Mouse (Mus musculus): ENCODE measurements around the gene Ifnar1. TPM values are rescaled to one million over a fixed set of nuclear protein-coding genes. Genes with fewer than 3 reads are reported as not detected.
"Not testable (repeated sequence)": the region's sequence is repeated elsewhere in the genome, so short reads cannot be mapped to it uniquely, and the experiment has no call there.

The Ifnar1 gene
- polyA plus RNA-seq, 1 experiment from 2014 or later, result 37.1 TPM

DNA sequence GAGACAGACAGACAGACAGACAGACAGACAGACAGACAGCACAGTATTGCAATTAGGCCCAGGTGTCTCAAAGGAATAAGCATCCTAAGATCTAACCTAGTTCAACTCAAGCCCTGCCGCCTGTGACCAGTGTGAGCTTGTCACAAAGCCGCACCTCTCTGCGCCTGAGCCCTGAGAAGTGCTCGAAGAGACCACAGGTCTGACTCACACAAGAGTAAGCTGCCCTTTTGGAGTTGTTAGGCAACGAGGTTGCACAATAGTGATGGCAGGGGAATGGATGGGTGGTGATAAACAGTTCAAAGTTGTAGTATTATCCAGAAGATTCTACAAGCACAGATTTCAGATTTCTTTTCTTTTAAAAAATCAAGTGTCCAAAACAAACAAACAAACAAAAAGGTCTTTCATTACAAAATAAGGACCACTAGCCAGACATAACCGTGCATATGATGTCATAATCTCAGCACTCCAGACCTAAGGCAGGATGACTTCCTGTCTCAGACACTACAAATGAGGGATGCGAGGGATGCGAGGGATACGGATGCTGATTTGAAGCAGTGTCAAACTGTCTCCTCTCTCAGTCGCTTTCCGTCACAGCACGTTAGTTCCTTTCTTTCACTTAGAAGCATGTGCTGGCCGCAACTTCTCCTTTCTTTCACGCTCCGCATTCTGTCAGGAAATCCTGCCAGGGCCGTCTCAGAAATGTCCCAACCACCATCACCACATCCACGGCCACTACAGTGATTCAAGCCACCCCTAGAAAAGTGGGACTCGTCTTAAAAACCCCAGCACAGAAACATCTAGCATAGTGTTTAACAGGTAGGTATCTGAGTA is 37.7 kb downstream of the Ifnar1 start:
- Histone ChIP-seq H3K27ac (ENCODE audit: low read depth, low read length) (no peak overlapping the region), H3K27me3 (ENCODE audit: control insufficient read depth, insufficient read depth, low read length) (no peaks in the 10 kb centered on the region), H3K4me1 (ENCODE audit: control insufficient read depth, insufficient read depth, low read length) (0 out of 2 replicates have a peak, but pooled peaks cover 2% of the 10 kb centered on the region), H3K36me3 (ENCODE audit: control insufficient read depth, insufficient read depth, low read length) (no peaks in the 10 kb centered on the region), H3K9me3 (replicated peaks; ENCODE audit: control insufficient read depth, low read length) (no peaks in the 10 kb centered on the region), H3K4me3 (ENCODE audit: low read depth, low read length) (no peak overlapping the region), H3K4me2 (no peak overlapping the region), H3K9ac (ENCODE audit: low read depth, low read length) (no peak overlapping the region)
- ATAC-seq (replicated peaks; ENCODE audit: insufficient number of reproducible peaks, low FRiP score, low TSS enrichment), result no peak
- 74% methylated on average over 18 of the region's 18 CpGs for WGBS (ENCODE audit: insufficient replicate concordance)

DNA sequence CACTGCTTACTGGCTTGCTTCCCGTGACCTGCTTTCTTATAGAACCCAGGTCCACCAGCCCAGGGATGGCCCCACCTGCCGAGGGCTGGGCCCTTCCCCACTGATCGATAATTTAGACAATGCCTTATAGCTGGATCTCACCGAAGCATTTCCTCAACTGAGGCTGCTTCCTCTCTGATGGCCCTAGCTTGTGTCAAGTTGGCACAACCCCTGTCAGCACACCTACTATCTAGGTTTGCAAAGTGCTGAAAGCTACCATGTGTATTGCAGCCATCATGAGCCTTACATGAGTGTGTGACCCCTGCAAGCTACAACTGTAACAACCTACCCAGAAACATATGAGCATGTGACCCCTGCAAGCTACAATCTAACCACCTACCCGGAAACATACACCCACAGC is 39.2 kb downstream of the Ifnar1 start:
- no peaks in the 10 kb centered on the region for H3K27me3 ChIP-seq (ENCODE audit: control insufficient read depth, insufficient read depth, low read length)
- H3K9me3 ChIP-seq (replicated peaks; ENCODE audit: control insufficient read depth, low read length), result no peaks in the 10 kb centered on the region
- WGBS (ENCODE audit: insufficient replicate concordance), result 83% methylated on average over 5 of the region's 5 CpGs
- no peak overlapping the region for H3K4me3 ChIP-seq (ENCODE audit: low read depth, low read length)
- H3K9ac ChIP-seq (ENCODE audit: low read depth, low read length), result no peak overlapping the region
- no peak overlapping the region for H3K27ac ChIP-seq (ENCODE audit: low read depth, low read length)
- 0 out of 2 replicates have a peak, but pooled peaks cover 2% of the 10 kb centered on the region for H3K4me1 ChIP-seq (ENCODE audit: control insufficient read depth, insufficient read depth, low read length)
- no peak overlapping the region for H3K4me2 ChIP-seq
- no peak for ATAC-seq (replicated peaks; ENCODE audit: insufficient number of reproducible peaks, low FRiP score, low TSS enrichment)
- no peaks in the 10 kb centered on the region for H3K36me3 ChIP-seq (ENCODE audit: control insufficient read depth, insufficient read depth, low read length)

DNA sequence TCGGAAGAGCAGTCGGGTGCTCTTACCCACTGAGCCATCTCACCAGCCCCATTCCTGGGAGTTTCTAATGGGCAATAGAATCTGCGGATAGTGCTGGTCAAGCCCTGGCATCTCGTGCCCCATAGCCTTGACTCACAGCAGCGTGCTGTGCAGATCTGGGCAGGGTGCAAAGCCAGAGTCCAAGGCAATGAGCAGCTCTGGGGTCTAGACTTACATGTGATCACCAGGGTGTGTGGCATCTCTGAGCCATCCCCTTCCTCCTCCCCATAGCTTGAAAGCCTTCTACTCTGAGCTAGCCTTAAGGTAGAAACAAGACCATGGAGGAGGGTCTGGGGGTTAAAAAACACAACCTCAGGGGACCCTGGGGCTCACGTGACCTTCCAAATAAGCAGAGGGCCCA is 41.2 kb downstream of the Ifnar1 start:
- no peak for ATAC-seq (replicated peaks; ENCODE audit: insufficient number of reproducible peaks, low FRiP score, low TSS enrichment)
- no peak overlapping the region for H3K9ac ChIP-seq (ENCODE audit: low read depth, low read length)
- WGBS (ENCODE audit: insufficient replicate concordance), result 88% methylated on average over 6 of the region's 6 CpGs

DNA sequence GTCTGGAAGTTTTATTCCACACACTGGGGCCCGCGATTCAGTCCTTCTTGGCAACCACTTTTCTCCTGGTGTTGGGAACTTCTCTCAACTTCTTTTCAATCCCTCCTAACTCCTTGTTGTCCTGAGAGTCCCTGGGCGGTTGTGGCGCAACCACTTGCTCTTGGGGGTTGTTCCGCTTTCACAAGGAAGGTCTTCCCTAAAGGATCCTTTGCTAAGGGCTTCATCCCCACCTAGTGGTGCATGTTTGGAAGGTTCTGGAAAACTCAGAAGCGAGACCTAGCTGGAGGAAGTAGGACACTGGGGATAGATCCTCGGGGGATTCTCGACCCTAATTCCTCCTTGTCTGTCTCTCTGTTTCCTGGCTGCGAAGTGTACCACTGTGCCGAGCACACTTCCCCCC is 42.0 kb downstream of the Ifnar1 start:
- no peaks in the 10 kb centered on the region for H3K36me3 ChIP-seq (ENCODE audit: control insufficient read depth, insufficient read depth, low read length)
- 62% methylated on average over 10 of the region's 10 CpGs for WGBS (ENCODE audit: insufficient replicate concordance)
- H3K4me2 ChIP-seq, result no peak overlapping the region
- H3K9me3 ChIP-seq (replicated peaks; ENCODE audit: control insufficient read depth, low read length), result no peaks in the 10 kb centered on the region
- no peak overlapping the region for H3K4me3 ChIP-seq (ENCODE audit: low read depth, low read length)
- H3K27me3 ChIP-seq (ENCODE audit: control insufficient read depth, insufficient read depth, low read length), result no peaks in the 10 kb centered on the region
- ATAC-seq (replicated peaks; ENCODE audit: insufficient number of reproducible peaks, low FRiP score, low TSS enrichment), result no peak
- 0 out of 2 replicates have a peak, but pooled peaks cover 2% of the 10 kb centered on the region for H3K4me1 ChIP-seq (ENCODE audit: control insufficient read depth, insufficient read depth, low read length)
- no peak overlapping the region for H3K27ac ChIP-seq (ENCODE audit: low read depth, low read length)
- H3K9ac ChIP-seq (ENCODE audit: low read depth, low read length), result no peak overlapping the region

More for the DNA sequence above, 41.2 kb downstream of the Ifnar1 start:
- no peak overlapping the region for H3K4me2 ChIP-seq
- H3K27me3 ChIP-seq (ENCODE audit: control insufficient read depth, insufficient read depth, low read length), result no peaks in the 10 kb centered on the region
- H3K4me3 ChIP-seq (ENCODE audit: low read depth, low read length), result no peak overlapping the region
- no peaks in the 10 kb centered on the region for H3K9me3 ChIP-seq (replicated peaks; ENCODE audit: control insufficient read depth, low read length)
- H3K27ac ChIP-seq (ENCODE audit: low read depth, low read length), result no peak overlapping the region
- 0 out of 2 replicates have a peak, but pooled peaks cover 2% of the 10 kb centered on the region for H3K4me1 ChIP-seq (ENCODE audit: control insufficient read depth, insufficient read depth, low read length)
- no peaks in the 10 kb centered on the region for H3K36me3 ChIP-seq (ENCODE audit: control insufficient read depth, insufficient read depth, low read length)

DNA sequence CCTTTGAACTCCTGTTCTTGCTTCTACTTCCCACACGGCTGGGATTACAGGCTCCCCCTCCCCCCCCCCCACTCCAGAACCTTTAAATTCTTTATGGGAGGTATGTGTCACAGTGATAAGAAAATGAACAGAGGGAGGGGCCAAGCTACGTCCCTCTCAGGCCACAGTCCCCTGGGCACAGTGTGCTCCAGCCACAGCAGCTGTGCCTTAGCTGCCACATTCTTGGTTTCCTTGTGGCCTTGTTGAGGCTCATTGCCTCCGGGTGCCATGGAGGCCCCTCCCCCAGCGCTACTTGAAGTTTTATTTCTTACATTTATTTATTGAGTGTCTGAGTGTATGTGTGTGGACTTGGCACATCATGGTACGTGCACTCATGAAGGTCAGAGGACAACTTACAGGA is 42.5 kb downstream of the Ifnar1 start:
- Histone ChIP-seq H3K4me3 (ENCODE audit: low read depth, low read length) (no peak overlapping the region), H3K9ac (ENCODE audit: low read depth, low read length) (no peak overlapping the region), H3K4me1 (ENCODE audit: control insufficient read depth, insufficient read depth, low read length) (peaks cover 4% of the 10 kb centered on the region), H3K9me3 (replicated peaks; ENCODE audit: control insufficient read depth, low read length) (no peaks in the 10 kb centered on the region), H3K36me3 (ENCODE audit: control insufficient read depth, insufficient read depth, low read length) (no peaks in the 10 kb centered on the region), H3K27ac (ENCODE audit: low read depth, low read length) (no peak overlapping the region), H3K4me2 (no peak overlapping the region), H3K27me3 (ENCODE audit: control insufficient read depth, insufficient read depth, low read length) (no peaks in the 10 kb centered on the region)
- 0 out of 2 replicates have a peak, but pooled peaks have one; percentile 26 for ATAC-seq (replicated peaks; ENCODE audit: insufficient number of reproducible peaks, low FRiP score, low TSS enrichment)
- WGBS (ENCODE audit: insufficient replicate concordance), result 42% methylated on average over 5 of the region's 5 CpGs

DNA sequence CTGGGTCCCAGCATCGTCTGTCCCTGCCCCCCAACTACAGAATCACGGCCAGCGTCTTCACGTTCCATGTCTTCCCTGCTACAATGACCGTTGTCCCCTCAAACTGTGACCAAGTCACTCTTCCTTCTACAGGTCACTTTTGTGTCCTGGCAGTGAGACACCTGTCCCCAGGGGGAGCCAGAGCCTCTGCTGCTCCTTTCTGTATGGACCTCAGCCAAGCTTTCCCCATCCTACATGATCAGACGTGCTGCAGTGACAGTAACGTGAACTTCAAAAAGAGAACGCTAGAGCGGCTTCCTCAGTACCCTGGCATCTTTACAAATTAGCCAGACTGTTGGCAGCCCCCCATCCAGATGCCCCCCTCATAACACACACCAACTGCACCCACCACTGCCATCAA is 43.5 kb downstream of the Ifnar1 start:
- Histone ChIP-seq H3K4me3 (ENCODE audit: low read depth, low read length) (no peak overlapping the region), H3K4me2 (no peak overlapping the region), H3K9ac (ENCODE audit: low read depth, low read length) (no peak overlapping the region), H3K9me3 (replicated peaks; ENCODE audit: control insufficient read depth, low read length) (no peaks in the 10 kb centered on the region), H3K4me1 (ENCODE audit: control insufficient read depth, insufficient read depth, low read length) (peaks cover 5% of the 10 kb centered on the region), H3K27ac (ENCODE audit: low read depth, low read length) (no peak overlapping the region), H3K36me3 (ENCODE audit: control insufficient read depth, insufficient read depth, low read length) (no peaks in the 10 kb centered on the region), H3K27me3 (ENCODE audit: control insufficient read depth, insufficient read depth, low read length) (no peaks in the 10 kb centered on the region)
- WGBS (ENCODE audit: insufficient replicate concordance), result 84% methylated on average over 9 of the region's 9 CpGs
- no peak for ATAC-seq (replicated peaks; ENCODE audit: insufficient number of reproducible peaks, low FRiP score, low TSS enrichment)

DNA sequence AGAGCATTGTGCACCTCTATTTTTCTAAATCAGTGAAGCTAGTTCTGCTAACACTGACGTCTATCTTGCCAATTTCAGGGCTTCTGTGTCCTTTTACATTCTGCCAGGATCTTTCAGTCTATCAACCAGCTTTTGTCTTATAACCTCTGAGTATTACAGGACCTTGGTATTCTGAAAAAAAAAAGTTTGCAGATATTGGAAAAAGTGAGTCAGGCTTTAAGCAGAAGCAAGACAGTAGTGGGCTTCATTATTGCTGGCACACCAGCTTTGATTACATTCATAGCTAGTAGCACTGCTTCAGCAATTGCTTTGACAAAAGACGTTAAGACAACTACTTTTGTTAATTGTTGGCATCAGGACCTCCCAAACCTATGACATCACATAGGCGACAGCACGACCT is 45.8 kb downstream of the Ifnar1 start:
- H3K27me3 ChIP-seq (ENCODE audit: control insufficient read depth, insufficient read depth, low read length); H3K4me1 ChIP-seq (ENCODE audit: control insufficient read depth, insufficient read depth, low read length); H3K27ac ChIP-seq (ENCODE audit: low read depth, low read length); ATAC-seq (replicated peaks; ENCODE audit: insufficient number of reproducible peaks, low FRiP score, low TSS enrichment); H3K9me3 ChIP-seq (replicated peaks; ENCODE audit: control insufficient read depth, low read length); H3K9ac ChIP-seq (ENCODE audit: low read depth, low read length); H3K36me3 ChIP-seq (ENCODE audit: control insufficient read depth, insufficient read depth, low read length); H3K4me2 ChIP-seq; H3K4me3 ChIP-seq (ENCODE audit: low read depth, low read length): not testable (repeated sequence)
- WGBS (ENCODE audit: insufficient replicate concordance), result 80% methylated on average over 4 of the region's 4 CpGs

DNA sequence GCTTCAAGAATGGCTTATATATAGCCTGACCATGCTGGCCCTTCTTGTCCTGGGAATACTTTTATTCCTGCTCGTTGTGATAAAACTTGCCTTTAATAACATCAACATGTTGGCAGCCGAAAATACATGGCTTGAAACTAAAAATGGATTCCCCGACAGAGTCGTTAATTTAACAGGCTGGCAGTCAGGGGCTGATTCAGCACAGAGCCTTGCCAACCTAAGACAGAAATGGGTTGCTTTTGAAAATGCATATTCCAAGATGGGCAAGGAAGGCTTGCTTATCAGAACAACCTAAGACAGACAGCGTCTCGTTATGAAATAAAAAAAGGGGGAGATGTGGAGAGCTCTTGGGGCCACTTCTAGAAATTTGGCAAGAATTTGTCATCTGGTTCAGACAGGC is 46.8 kb downstream of the Ifnar1 start:
- Histone ChIP-seq H3K4me2 (no peak overlapping the region), H3K9me3 (replicated peaks; ENCODE audit: control insufficient read depth, low read length) (no peaks in the 10 kb centered on the region), H3K4me3 (ENCODE audit: low read depth, low read length) (no peak overlapping the region), H3K27me3 (ENCODE audit: control insufficient read depth, insufficient read depth, low read length) (no peaks in the 10 kb centered on the region), H3K36me3 (ENCODE audit: control insufficient read depth, insufficient read depth, low read length) (no peaks in the 10 kb centered on the region), H3K4me1 (ENCODE audit: control insufficient read depth, insufficient read depth, low read length) (peaks cover 9% of the 10 kb centered on the region), H3K27ac (ENCODE audit: low read depth, low read length) (no peak overlapping the region), H3K9ac (ENCODE audit: low read depth, low read length) (no peak overlapping the region)
- 70% methylated on average over 6 of the region's 6 CpGs for WGBS (ENCODE audit: insufficient replicate concordance)
- no peak for ATAC-seq (replicated peaks; ENCODE audit: insufficient number of reproducible peaks, low FRiP score, low TSS enrichment)

DNA sequence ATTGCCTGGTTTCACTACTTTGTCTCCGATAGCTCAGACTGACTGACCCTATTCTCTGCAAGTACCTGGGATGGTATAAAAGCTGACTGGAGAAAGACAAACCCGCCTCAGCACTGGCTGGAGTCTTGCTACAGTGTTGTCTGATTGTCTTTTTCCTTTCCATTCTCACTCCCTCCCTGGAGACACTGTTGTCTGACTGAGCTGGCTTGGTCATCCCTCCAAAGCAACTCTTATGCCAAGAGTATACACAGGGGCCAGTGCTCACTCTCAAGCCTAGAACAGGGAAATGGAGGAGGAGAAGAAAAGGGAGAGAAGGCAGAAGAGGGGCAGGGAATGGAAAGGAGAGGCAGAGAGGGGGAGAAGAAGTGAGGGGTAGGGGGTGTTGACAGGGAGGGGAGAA is 47.4 kb downstream of the Ifnar1 start:
- no peaks in the 10 kb centered on the region for H3K9me3 ChIP-seq (replicated peaks; ENCODE audit: control insufficient read depth, low read length)
- no peak overlapping the region for H3K4me3 ChIP-seq (ENCODE audit: low read depth, low read length)
- H3K27ac ChIP-seq (ENCODE audit: low read depth, low read length), result no peak overlapping the region
- ATAC-seq (replicated peaks; ENCODE audit: insufficient number of reproducible peaks, low FRiP score, low TSS enrichment), result no peak
- H3K36me3 ChIP-seq (ENCODE audit: control insufficient read depth, insufficient read depth, low read length), result no peaks in the 10 kb centered on the region
- peaks cover 8% of the 10 kb centered on the region for H3K4me1 ChIP-seq (ENCODE audit: control insufficient read depth, insufficient read depth, low read length)
- H3K27me3 ChIP-seq (ENCODE audit: control insufficient read depth, insufficient read depth, low read length), result no peaks in the 10 kb centered on the region
- WGBS (ENCODE audit: insufficient replicate concordance), result 46% methylated on average over 2 of the region's 2 CpGs
- H3K4me2 ChIP-seq, result no peak overlapping the region
- H3K9ac ChIP-seq (ENCODE audit: low read depth, low read length), result no peak overlapping the region
